Mouse (Mus musculus) megakaryocyte, embryonic 14.5 days (primary cell): ENCODE measurements at regions not wholly inside any gene's neighbourhood (a gene's known extent, or its start where the extent isn't known, plus 50 kb on each side); places are given as distances from the start of the nearest gene placed in this dataset.

Source experiments
- FLI1 ChIP-seq: IDR thresholded peaks from 2 replicates; pipeline ENCODE4 v1.6.1; 2012; ENCODE audit warnings: low read length, inconsistent platforms, mixed read lengths
- GATA1 ChIP-seq: IDR thresholded peaks from 3 replicates; pipeline ENCODE4 v1.6.1; 2012; ENCODE audit warnings: mixed read lengths, low read length, inconsistent platforms, borderline replicate concordance

DNA sequence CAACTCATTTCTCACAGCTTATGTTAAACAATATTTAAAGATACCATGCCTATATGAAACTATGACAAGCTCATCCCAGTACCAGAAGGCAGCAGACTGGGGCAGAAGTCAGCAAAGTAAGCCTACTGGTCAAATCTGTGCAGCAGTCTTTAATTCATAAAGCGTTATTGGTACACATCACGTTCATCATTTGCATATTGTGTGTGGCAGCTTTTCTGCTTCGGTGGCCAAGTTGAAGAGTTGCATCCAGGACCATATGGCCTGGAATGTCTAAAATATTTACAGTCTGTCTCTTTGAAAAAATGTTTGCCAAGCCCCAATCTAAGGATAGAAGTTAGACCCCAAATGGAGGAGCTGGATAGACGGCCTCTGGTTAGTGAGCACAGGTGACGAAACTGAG is 97.2 kb downstream of the 4933415F23Rik start:
- no peak for TF ChIP-seq GATA1
- no peak for TF ChIP-seq FLI1
